Mouse (Mus musculus): ENCODE measurements around the gene Rad51b. TPM values are rescaled to one million over a fixed set of nuclear protein-coding genes. Genes with fewer than 3 reads are reported as not detected.

Gene Rad51b
- polyA plus RNA-seq, 1 experiment from 2014 or later, result 4.3 TPM

DNA sequence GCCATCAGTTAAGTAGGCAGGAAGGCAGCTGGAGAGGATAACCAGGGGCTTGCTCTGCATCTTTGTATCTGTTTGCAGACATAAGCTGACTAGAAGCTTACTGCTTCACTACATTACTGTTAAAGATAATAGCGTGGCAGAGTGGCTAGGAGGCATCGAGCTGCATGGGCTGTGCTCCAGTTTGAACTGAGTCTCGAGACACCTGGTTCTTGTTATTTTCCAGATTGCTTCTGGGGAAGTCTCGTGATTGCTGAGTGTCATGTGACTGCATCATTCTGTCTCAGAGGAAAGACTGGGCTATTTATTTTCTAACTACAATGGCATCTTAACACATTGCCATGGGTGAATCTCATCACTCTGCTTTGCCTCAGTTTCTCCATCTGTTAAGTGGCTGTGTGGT is 80.8 kb downstream of the Rad51b start:
- no peak overlapping the region for H3K9ac ChIP-seq
- no peaks in the 10 kb centered on the region for H3K36me3 ChIP-seq (replicated peaks)
- H3K4me2 ChIP-seq, result no peak overlapping the region
- 47% methylated on average over 4 of the region's 4 CpGs for WGBS (ENCODE audit: insufficient replicate concordance)
- no peaks in the 10 kb centered on the region for H3K9me3 ChIP-seq (replicated peaks)
- no peak overlapping the region for H3K4me3 ChIP-seq (replicated peaks)
- ATAC-seq (ENCODE audit: insufficient read depth), result no peak
- H3K27ac ChIP-seq (replicated peaks), result no peak overlapping the region
- 0 out of 2 replicates have a peak, but pooled peaks cover 3% of the 10 kb centered on the region for H3K4me1 ChIP-seq (replicated peaks)
- H3K27me3 ChIP-seq, result no peaks in the 10 kb centered on the region

DNA sequence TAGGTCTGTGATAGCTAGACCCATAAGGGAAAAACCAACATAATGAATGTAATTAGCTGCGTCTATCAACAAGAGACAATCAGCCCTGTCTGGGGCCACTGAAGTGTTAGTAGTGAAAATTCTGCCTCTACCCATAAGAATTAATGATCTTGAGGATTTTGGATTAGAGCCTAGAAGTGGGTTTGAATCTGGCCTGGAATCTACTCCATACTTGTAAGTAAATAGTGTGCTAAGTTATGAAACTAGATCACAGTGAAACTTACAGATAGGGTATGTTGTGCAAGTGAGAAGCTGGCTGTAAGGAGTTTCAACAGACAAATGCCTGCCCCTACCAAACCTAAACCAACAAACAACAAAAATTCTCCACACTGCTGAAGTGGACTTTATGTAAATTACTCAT is 83.1 kb downstream of the Rad51b start:
- no peak overlapping the region for H3K27ac ChIP-seq (replicated peaks)
- H3K9ac ChIP-seq, result no peak overlapping the region
- WGBS (ENCODE audit: insufficient replicate concordance), result 80% methylated on average over 1 of the region's 1 CpGs
- no peaks in the 10 kb centered on the region for H3K9me3 ChIP-seq (replicated peaks)
- H3K4me3 ChIP-seq (replicated peaks), result no peak overlapping the region
- no peak for ATAC-seq (ENCODE audit: insufficient read depth)
- H3K27me3 ChIP-seq, result no peaks in the 10 kb centered on the region
- H3K4me1 ChIP-seq (replicated peaks), result peaks cover 12% of the 10 kb centered on the region; the same call in 1 of the 2 replicates
- no peaks in the 10 kb centered on the region for H3K36me3 ChIP-seq (replicated peaks)
- no peak overlapping the region for H3K4me2 ChIP-seq

DNA sequence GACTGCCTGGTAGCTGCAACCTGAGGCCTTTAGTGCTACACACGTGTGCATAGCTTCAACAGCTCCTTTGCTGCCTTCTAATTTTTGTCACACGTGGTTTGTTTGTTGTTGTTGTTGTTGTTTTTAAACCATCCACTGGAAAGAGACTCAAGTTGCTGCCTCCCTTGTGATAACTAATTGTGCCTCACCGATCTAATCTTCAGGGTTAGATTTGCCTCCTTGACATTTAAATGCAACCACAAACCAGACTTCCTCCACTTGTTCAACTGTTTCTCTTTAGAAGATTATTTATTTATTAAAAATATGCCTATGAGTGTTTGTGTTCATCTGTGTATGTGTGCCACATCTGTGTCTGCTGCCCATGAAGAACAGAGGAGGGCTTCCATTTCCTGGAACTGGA is 84.4 kb downstream of the Rad51b start:
- 39% methylated on average over 3 of the region's 3 CpGs for WGBS (ENCODE audit: insufficient replicate concordance)
- no peak overlapping the region for H3K27ac ChIP-seq (replicated peaks)
- no peak overlapping the region for H3K4me2 ChIP-seq
- ATAC-seq (ENCODE audit: insufficient read depth), result no peak
- H3K4me3 ChIP-seq (replicated peaks), result no peak overlapping the region
- no peaks in the 10 kb centered on the region for H3K9me3 ChIP-seq (replicated peaks)
- peaks cover 14% of the 10 kb centered on the region; the same call in 1 of the 2 replicates for H3K4me1 ChIP-seq (replicated peaks)
- no peak overlapping the region for H3K9ac ChIP-seq
- H3K27me3 ChIP-seq, result no peaks in the 10 kb centered on the region
- H3K36me3 ChIP-seq (replicated peaks), result no peaks in the 10 kb centered on the region

DNA sequence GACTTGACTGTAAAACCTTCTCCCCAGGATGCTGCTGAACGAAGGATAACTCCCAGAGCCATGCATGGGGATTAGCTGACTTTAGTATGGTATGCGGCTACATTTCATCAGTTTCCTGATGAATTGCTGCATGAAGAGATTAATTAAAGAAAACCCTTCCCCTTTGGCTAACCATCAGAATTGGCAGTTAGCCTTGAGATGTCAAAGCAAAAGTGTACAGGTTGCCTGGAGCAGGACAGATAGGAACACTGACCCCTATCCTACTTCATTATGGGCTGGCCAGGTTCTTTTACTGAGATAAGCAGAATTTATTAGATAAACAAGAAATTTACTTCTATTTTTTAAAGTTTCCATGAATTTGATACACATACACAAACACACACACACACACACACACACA is 85.3 kb downstream of the Rad51b start:
- Histone ChIP-seq H3K36me3 (replicated peaks) (no peaks in the 10 kb centered on the region), H3K27me3 (no peaks in the 10 kb centered on the region), H3K4me3 (replicated peaks) (no peak overlapping the region), H3K4me2 (no peak overlapping the region), H3K4me1 (replicated peaks) (peaks cover 14% of the 10 kb centered on the region; the same call in 1 of the 2 replicates), H3K9ac (no peak overlapping the region), H3K27ac (replicated peaks) (no peak overlapping the region), H3K9me3 (replicated peaks) (no peaks in the 10 kb centered on the region)
- ATAC-seq (ENCODE audit: insufficient read depth), result no peak
- WGBS (ENCODE audit: insufficient replicate concordance), result 66% methylated on average over 2 of the region's 2 CpGs

DNA sequence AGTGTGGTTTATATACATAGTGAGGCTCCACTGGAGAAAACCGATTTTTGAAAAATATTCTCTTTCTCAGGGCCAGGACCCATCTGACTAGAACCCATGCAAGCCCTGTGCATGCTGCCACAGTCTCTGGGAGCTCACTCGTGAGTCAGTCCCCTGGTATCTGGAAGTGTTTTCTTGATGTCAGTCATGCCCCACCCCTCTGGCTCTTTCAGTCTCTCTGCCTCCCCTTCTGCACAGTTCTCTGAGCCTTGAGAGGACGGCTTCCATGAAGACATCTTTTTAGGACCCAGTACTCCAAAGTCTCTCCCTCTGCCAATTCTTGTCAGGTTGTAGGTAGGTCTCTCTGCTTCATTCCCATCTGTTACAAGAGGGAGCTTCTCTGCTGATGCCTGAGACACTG is 86.5 kb downstream of the Rad51b start:
- Histone ChIP-seq H3K9me3 (replicated peaks) (no peaks in the 10 kb centered on the region), H3K27me3 (no peaks in the 10 kb centered on the region), H3K27ac (replicated peaks) (no peak overlapping the region), H3K4me2 (no peak overlapping the region), H3K4me3 (replicated peaks) (no peak overlapping the region), H3K9ac (no peak overlapping the region), H3K4me1 (replicated peaks) (peaks cover 14% of the 10 kb centered on the region; the same call in 1 of the 2 replicates), H3K36me3 (replicated peaks) (no peaks in the 10 kb centered on the region)
- WGBS (ENCODE audit: insufficient replicate concordance), result 40% methylated on average over 3 of the region's 3 CpGs
- no peak for ATAC-seq (ENCODE audit: insufficient read depth)

DNA sequence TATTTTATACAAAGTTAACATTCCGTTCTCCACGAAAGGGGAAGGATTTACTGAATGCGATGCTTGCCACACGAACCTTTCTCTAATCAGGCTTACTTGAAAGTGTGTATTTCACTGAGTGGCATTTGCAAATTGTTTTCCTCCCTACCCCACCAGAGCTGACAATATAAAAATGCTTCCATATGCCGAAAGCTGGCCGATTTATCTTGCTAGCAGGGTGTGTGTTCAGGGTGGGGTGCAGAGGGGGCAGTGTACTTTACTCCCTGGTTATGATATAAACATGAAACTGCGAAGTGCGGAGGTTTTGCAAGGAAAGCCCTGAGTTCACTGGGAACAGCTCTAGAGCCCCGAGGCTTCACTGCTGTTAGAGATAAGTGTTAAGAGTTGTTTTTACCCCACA is 87.7 kb downstream of the Rad51b start:
- Histone ChIP-seq H3K4me2 (no peak overlapping the region), H3K36me3 (replicated peaks) (no peaks in the 10 kb centered on the region), H3K27ac (replicated peaks) (no peak overlapping the region), H3K4me3 (replicated peaks) (no peak overlapping the region), H3K9ac (no peak overlapping the region), H3K27me3 (no peaks in the 10 kb centered on the region), H3K9me3 (replicated peaks) (no peaks in the 10 kb centered on the region), H3K4me1 (replicated peaks) (peaks cover 14% of the 10 kb centered on the region; the same call in 1 of the 2 replicates)
- no peak for ATAC-seq (ENCODE audit: insufficient read depth)
- 50% methylated on average over 9 of the region's 9 CpGs for WGBS (ENCODE audit: insufficient replicate concordance)

DNA sequence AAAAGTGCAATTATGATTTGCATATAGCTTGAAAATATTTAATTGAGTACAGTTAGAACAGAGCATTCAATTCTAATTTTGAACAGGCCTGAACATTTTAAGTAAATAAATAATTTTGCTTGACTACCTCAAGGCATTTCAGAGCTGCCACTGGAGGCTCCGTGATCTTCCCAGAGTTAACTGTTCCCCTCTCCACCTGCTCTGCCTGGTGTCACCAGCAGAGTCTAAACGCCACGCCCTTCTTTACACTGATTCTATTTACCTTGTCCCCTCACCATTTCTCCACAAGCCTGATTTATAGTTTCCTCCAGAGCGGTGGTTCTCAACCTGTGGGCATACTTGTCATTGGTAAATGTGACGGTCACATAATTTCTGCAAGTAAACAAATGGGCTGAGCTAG is 88.1 kb downstream of the Rad51b start:
- WGBS (ENCODE audit: insufficient replicate concordance), result 63% methylated on average over 5 of the region's 5 CpGs
- no peak overlapping the region for H3K4me2 ChIP-seq
- no peak overlapping the region for H3K4me3 ChIP-seq (replicated peaks)
- no peaks in the 10 kb centered on the region for H3K36me3 ChIP-seq (replicated peaks)
- no peak overlapping the region for H3K27ac ChIP-seq (replicated peaks)
- no peaks in the 10 kb centered on the region for H3K27me3 ChIP-seq
- no peak overlapping the region for H3K9ac ChIP-seq
- H3K4me1 ChIP-seq (replicated peaks), result peaks cover 14% of the 10 kb centered on the region; the same call in 1 of the 2 replicates
- no peaks in the 10 kb centered on the region for H3K9me3 ChIP-seq (replicated peaks)
- no peak for ATAC-seq (ENCODE audit: insufficient read depth)

DNA sequence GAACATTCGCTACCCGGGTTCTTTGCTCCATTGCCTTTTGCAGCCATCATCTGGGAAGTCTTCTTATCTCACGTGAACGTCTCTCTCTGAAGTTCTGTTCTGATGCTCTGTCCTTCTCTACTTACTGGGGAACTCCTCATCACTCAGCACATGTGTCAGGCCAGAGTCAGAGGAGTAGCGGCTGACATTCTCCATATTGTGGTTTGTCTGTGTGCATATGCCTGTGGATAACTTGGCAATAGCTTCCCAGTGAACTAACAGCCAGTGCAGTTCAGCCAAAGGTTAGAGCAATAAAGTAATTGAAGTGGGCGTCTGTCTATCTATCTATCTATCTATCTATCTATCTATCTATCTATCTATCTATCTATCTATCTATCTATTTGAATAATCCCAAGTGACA is 90.8 kb downstream of the Rad51b start:
- Histone ChIP-seq H3K4me3 (replicated peaks) (no peak overlapping the region), H3K4me1 (replicated peaks) (peaks cover 11% of the 10 kb centered on the region; the same call in 1 of the 2 replicates), H3K36me3 (replicated peaks) (no peaks in the 10 kb centered on the region), H3K27ac (replicated peaks) (no peak overlapping the region), H3K27me3 (no peaks in the 10 kb centered on the region), H3K9me3 (replicated peaks) (no peaks in the 10 kb centered on the region), H3K4me2 (no peak overlapping the region), H3K9ac (no peak overlapping the region)
- no peak for ATAC-seq (ENCODE audit: insufficient read depth)
- WGBS (ENCODE audit: insufficient replicate concordance), result 62% methylated on average over 6 of the region's 6 CpGs

DNA sequence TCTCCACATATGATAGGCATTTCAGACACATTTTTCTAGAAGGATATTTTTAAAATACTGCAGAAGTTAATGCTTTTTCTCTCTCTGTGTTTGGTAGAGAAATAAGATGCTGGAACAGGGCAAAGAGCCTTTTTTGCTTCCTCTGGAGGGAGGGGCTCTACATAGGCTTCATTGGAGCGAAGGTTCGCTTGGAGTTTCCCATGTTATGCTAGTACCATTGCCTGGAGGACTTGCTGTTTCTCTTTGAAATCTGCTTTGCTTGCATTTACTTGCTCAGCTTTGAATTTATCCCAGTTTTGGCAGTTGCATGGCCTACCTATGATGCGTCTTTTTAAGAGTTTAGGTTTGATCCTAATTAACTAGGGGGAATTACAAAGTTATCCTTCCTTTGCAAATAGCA is 92.2 kb downstream of the Rad51b start:
- no peak overlapping the region for H3K4me2 ChIP-seq
- H3K36me3 ChIP-seq (replicated peaks), result no peaks in the 10 kb centered on the region
- H3K27me3 ChIP-seq, result no peaks in the 10 kb centered on the region
- no peaks in the 10 kb centered on the region for H3K9me3 ChIP-seq (replicated peaks)
- no peak overlapping the region for H3K4me3 ChIP-seq (replicated peaks)
- WGBS (ENCODE audit: insufficient replicate concordance), result 82% methylated on average over 3 of the region's 3 CpGs
- no peak overlapping the region for H3K27ac ChIP-seq (replicated peaks)
- ATAC-seq (ENCODE audit: insufficient read depth), result no peak
- peaks cover 7% of the 10 kb centered on the region; the same call in 1 of the 2 replicates for H3K4me1 ChIP-seq (replicated peaks)
- H3K9ac ChIP-seq, result no peak overlapping the region

DNA sequence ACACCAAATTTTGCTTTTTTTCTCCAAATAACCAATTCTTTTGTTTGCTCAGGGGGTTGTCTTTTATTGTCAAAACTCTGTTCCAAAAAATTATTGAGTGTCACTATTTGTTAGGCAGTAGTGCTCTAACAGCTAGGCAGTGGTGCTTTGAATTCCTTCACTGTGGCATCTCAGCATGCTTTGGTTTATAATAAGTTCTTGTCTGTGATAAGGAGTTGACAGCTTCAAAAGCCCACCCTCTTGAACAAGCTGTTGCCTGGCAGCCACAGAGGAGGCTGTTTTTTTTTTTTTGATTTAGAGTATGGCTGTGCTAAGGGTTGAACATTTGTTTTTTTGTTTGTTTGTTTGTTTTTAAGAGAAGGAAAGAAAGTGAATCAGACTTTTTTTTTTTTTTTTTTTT is 92.9 kb downstream of the Rad51b start:
- no peaks in the 10 kb centered on the region for H3K9me3 ChIP-seq (replicated peaks)
- no peak for ATAC-seq (ENCODE audit: insufficient read depth)
- H3K4me1 ChIP-seq (replicated peaks), result peaks cover 3% of the 10 kb centered on the region; the same call in 1 of the 2 replicates
- H3K4me2 ChIP-seq, result no peak overlapping the region
- H3K4me3 ChIP-seq (replicated peaks), result no peak overlapping the region
- H3K36me3 ChIP-seq (replicated peaks), result no peaks in the 10 kb centered on the region
- H3K27me3 ChIP-seq, result no peaks in the 10 kb centered on the region
- H3K27ac ChIP-seq (replicated peaks), result no peak overlapping the region
- H3K9ac ChIP-seq, result no peak overlapping the region

DNA sequence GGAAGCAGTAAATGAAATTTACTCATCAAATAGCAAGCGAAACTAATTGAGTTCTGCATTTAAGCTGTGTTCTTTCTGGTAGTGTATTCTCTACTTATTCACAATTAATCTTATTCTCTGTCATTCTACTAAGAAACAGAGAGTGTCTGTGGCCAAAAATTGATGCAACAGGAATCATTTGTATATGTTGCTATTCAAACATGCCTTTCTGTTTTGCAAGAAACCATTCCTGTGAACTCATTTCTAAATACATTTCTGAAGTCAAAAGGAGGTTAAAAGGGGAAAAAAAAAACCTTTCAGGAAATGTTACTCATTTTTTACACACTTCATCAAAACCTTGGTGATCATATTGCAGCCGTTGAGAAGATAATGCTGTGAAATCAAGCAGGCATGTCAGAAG is 96.6 kb downstream of the Rad51b start:
- 71% methylated on average over 2 of the region's 2 CpGs for WGBS (ENCODE audit: insufficient replicate concordance)
- Histone ChIP-seq H3K27me3 (no peaks in the 10 kb centered on the region), H3K4me1 (replicated peaks) (no peaks in the 10 kb centered on the region), H3K36me3 (replicated peaks) (no peaks in the 10 kb centered on the region), H3K27ac (replicated peaks) (no peak overlapping the region), H3K9me3 (replicated peaks) (no peaks in the 10 kb centered on the region), H3K4me2 (no peak overlapping the region), H3K9ac (no peak overlapping the region), H3K4me3 (replicated peaks) (no peak overlapping the region)
- no peak for ATAC-seq (ENCODE audit: insufficient read depth)

DNA sequence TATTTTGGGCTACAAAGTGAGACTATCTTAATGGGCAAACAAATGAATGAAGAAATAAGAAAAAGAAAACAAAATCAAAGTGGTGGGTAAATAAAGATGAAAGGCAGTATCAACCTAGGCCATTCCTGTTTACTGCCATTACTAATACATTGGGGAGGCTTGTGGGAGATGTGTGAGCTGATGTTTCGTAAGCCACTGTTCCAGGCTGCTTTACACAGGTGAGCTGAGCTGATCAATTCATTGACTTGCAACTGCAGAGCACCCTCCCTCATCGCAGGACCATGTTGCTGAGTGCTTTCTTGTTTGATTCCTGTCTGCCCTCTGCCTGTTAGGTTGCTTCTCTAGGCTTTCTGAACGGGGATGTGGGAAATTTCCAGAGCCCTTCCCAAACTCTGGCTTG is 106.9 kb downstream of the Rad51b start:
- 56% methylated on average over 3 of the region's 3 CpGs for WGBS (ENCODE audit: insufficient replicate concordance)
- no peak for ATAC-seq (ENCODE audit: insufficient read depth)
- H3K9me3 ChIP-seq (replicated peaks), result no peaks in the 10 kb centered on the region
- H3K9ac ChIP-seq, result no peak overlapping the region
- no peak overlapping the region for H3K4me3 ChIP-seq (replicated peaks)
- no peaks in the 10 kb centered on the region for H3K36me3 ChIP-seq (replicated peaks)
- no peak overlapping the region for H3K4me2 ChIP-seq
- no peaks in the 10 kb centered on the region for H3K27me3 ChIP-seq
- H3K27ac ChIP-seq (replicated peaks), result no peak overlapping the region
- H3K4me1 ChIP-seq (replicated peaks), result no peaks in the 10 kb centered on the region
